Mouse (Mus musculus) lung, postnatal 0 days (tissue): Measurements from ENCODE around the gene Sorbs2.

ENCODE experiments used
- CTCF ChIP-seq: IDR thresholded peaks from 2 replicates; pipeline ENCODE4 v1.5.1; 2016; ENCODE audit warnings: antibody characterized with exemption, mild to moderate bottlenecking
- EP300 ChIP-seq: IDR thresholded peaks from 2 replicates; pipeline ENCODE4 v1.6.1; 2016; ENCODE audit warnings: antibody characterized with exemption, mild to moderate bottlenecking, control low read depth

DNA sequence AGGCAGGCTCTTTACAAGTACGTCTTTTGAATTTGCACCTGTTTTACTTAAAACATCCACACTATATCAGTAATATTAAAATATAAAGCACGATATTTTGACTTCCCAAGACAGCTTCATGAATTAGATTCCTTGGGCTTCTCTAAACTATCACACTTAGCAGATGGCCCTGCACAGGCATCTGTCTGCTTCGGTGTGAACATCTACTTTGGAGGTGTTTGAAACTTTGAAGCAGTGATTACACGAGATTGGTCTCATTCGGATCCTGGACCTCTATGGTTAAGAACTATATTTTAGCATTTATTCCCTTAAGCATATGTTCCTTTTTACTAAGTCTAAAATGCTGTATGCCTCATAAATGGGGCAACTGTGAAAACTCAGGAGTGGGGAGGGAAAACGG, 301.0 kb downstream of the Sorbs2 start:
- TF ChIP-seq CTCF = no peak
- no peak for TF ChIP-seq EP300
